Mouse (Mus musculus): ENCODE measurements at regions not wholly inside any gene's neighbourhood (a gene's known extent, or its start where the extent isn't known, plus 50 kb on each side); places are given as distances from the start of the nearest gene placed in this dataset.

- DNase-seq (ENCODE audit: low spot score in 2 of 2): no peak
These were observed 161.6 kb downstream of the Hibadh start for GRCm38 (mm10) chr6:52478624-52479023.

- DNase-seq (ENCODE audit: low spot score in 2 of 2): no peak
These were observed 161.0 kb downstream of the Hibadh start for GRCm38 (mm10) chr6:52479200-52479599.

GRCm38 (mm10) chr6:52481975-52482374 is 158.2 kb downstream of the Hibadh start:
- no peak for DNase-seq (ENCODE audit: low spot score in 2 of 2)

GRCm38 (mm10) chr6:52486146-52486545 is 154.0 kb downstream of the Hibadh start:
- no peak for DNase-seq (ENCODE audit: low spot score in 2 of 2)

GRCm38 (mm10) chr6:52486655-52487054 is 153.5 kb downstream of the Hibadh start:
- DNase-seq (ENCODE audit: low spot score in 2 of 2): no peak

- no peak for DNase-seq (ENCODE audit: low spot score in 2 of 2)
These were observed 152.3 kb downstream of the Hibadh start for GRCm38 (mm10) chr6:52487861-52488260.

GRCm38 (mm10) chr6:52490264-52490775 is 149.9 kb downstream of the Hibadh start:
- DNase-seq (ENCODE audit: low spot score in 2 of 2): no peak

- DNase-seq (ENCODE audit: low spot score in 2 of 2): no peak
These were observed 144.9 kb downstream of the Hibadh start for GRCm38 (mm10) chr6:52495301-52495700.

GRCm38 (mm10) chr6:52495855-52496254 is 144.3 kb downstream of the Hibadh start:
- DNase-seq (ENCODE audit: low spot score in 2 of 2): no peak

Measured in layer of hippocampus, postnatal 10 days (tissue).